Mouse (Mus musculus): ENCODE measurements around the gene Nt5c.

DNA sequence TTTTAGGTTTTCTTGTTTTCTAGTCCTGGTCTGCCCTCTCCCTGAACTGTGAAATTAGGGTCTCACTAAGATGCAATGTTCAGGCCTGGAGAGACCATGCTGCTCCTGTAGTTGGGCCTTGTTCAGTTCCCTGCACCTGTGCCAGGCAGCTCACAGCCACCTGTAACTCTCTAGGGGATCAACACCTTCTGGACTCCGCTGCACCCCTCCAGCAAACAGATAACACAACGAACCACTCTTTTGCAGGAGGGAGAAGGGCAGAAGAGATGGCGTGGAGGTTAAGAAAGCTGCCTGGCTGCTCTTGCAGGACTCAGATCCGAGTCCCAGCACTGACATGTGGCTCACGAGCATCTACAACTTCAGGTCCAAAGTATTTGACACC, 18.8 kb upstream of the Nt5c start:
- TF ChIP-seq EP300 (IDR thresholded peaks at IDR 0.05; ENCODE audit: low read depth) (no peak), CTCF (IDR thresholded peaks at IDR 0.05; ENCODE audit: low read depth) (no peak)

All from liver, postnatal 0 days (tissue).